In the genomic region with DNA sequence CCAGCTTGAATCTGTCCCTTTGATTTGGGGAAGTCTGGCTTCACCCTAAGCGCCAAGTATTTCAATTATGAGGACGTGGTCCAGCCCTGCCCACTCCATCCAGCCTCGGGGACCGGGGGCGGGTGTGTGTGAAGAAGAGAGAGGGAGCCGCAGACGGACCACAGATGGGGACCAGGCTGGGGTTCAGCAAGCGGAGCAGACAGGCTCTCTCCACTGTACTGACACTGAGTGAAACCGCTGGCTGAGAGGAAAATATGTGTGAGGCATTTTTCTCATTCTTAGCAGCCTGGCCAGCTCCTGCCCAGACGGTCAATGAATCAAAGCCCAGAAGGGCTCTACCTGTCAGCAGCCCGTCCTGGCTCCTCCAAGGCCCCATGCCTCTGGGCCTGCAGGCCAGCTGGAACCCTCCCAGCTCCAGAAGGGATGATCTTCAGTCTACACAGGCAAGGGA, we compare ENCODE assay signal across 10 mouse cellular contexts. TPM values are rescaled to one million over a fixed set of nuclear protein-coding genes. Genes with fewer than 3 reads are reported as not detected.
DNase-seq lines count a peak whose midpoint lies in the region; ATAC-seq and TF ChIP-seq lines count a peak whose summit lies in the region.
"Had no signal": no experiment of that assay in that cellular context is flagged by ENCODE, and none has a peak within 500 bp of the region (broad histone marks: within the 10 kb centered on the region; RNA-seq: fewer than 3 reads in every experiment).

No protein-coding gene starts in this region.

- DNase-seq in heart, adult 18-20 months, result peak; percentile 39 to 54
- DNase-seq in heart, adult 8-10 months (ENCODE audit: low spot score), result no peak
- DNase-seq in right cerebral cortex, postnatal 10 days (ENCODE audit: low spot score in 2 of 2), result no peak
- DNase-seq in spleen, adult 18-20 months, result no peak
- DNase-seq in embryo, embryonic 10.5 days (ENCODE audit: low spot score), result no peak

- ATAC-seq in heart, embryonic 12.5 days (ENCODE audit: insufficient number of reproducible peaks, low FRiP score), result no peak
- peak; percentile 85 for ATAC-seq in lung, embryonic 15.5 days (ENCODE audit: borderline replicate concordance, extremely low read depth, low FRiP score, low TSS enrichment)

- TF ChIP-seq CTCF in E14TG2a.4 (conservative IDR thresholded peaks at IDR 0.05; ENCODE audit: low read length), result no peak

- H3K4me3 ChIP-seq in E14TG2a.4 (replicated peaks; ENCODE audit: low read length), result peak overlapping the region; percentile 32
- H3K4me3 ChIP-seq in heart, embryonic 12.5 days, result no peak overlapping the region
- no peak overlapping the region for H3K4me3 ChIP-seq in lung, embryonic 15.5 days
- H3K4me3 ChIP-seq: heart, adult 2 months had no signal

- peaks cover 32% of the 10 kb centered on the region for H3K4me1 ChIP-seq in E14TG2a.4 (replicated peaks; ENCODE audit: low read depth, low read length)
- peaks cover 21% of the 10 kb centered on the region for H3K4me1 ChIP-seq in heart, embryonic 12.5 days (replicated peaks)
- H3K4me1 ChIP-seq in lung, embryonic 15.5 days, result peaks cover 24% of the 10 kb centered on the region

- no peaks in the 10 kb centered on the region for H3K9me3 ChIP-seq in E14TG2a.4 (ENCODE audit: low read length)
- H3K9me3 ChIP-seq in heart, embryonic 12.5 days (replicated peaks), result no peaks in the 10 kb centered on the region
- no peaks in the 10 kb centered on the region for H3K9me3 ChIP-seq in lung, embryonic 15.5 days

- H3K27ac ChIP-seq in heart, embryonic 12.5 days (ENCODE audit: poor library complexity, severe bottlenecking), result no peak overlapping the region
- peak overlapping the region; percentile 80 for H3K27ac ChIP-seq in lung, embryonic 15.5 days
- H3K27ac ChIP-seq: heart, adult 2 months had no signal

- peak overlapping the region; percentile 27 for H3K4me2 ChIP-seq in heart, embryonic 12.5 days
- H3K4me2 ChIP-seq in lung, embryonic 15.5 days, result no peak overlapping the region

- H3K36me3 ChIP-seq in E14TG2a.4 (ENCODE audit: insufficient read depth, low read length), result no peaks in the 10 kb centered on the region
- H3K36me3 ChIP-seq in heart, embryonic 12.5 days, result no peaks in the 10 kb centered on the region
- no peaks in the 10 kb centered on the region for H3K36me3 ChIP-seq in lung, embryonic 15.5 days

- H3K27me3 ChIP-seq in E14TG2a.4 (ENCODE audit: insufficient read depth, low read length), result peaks cover 18% of the 10 kb centered on the region
- peaks cover 16% of the 10 kb centered on the region; the same call in 1 of the 2 replicates for H3K27me3 ChIP-seq in heart, embryonic 12.5 days (replicated peaks)
- H3K27me3 ChIP-seq in lung, embryonic 15.5 days, result no peaks in the 10 kb centered on the region; the same call in 1 of the 2 replicates

- WGBS in heart, embryonic 12.5 days, result 33% methylated on average over 11 of the region's 11 CpGs
- 32% methylated on average over 11 of the region's 11 CpGs for whole genome bisulfite sequencing in lung, embryonic 15.5 days

- no peak overlapping the region for H3K9ac ChIP-seq in heart, embryonic 12.5 days
- no peak overlapping the region for H3K9ac ChIP-seq in lung, embryonic 15.5 days

RNA-seq across cellular contexts. Expression of a gene that starts 19.1 kb away (rescaled TPM):
- total RNA-seq in heart, adult 18-20 months (2021), result under 1 TPM; 0.10 TPM
- 1 to 10 TPM in 1 of 4 experiments, under 1 TPM in 3; 0.19 to 1.3 (median 0.38) TPM for total RNA-seq in heart, adult 8-10 months (2022)
- 0.24 and 0.63 TPM in 2 replicates for polyA plus RNA-seq in heart, embryonic 12.5 days (2016; fragmentation: Nextera tagmentation; extraction: Ambion mirVana)
- 0.19 and 0.32 TPM in 2 replicates for polyA plus RNA-seq in lung, embryonic 15.5 days (2015; fragmentation: Nextera tagmentation; extraction: Ambion mirVana)

RNA-seq across cellular contexts. Expression of a gene that starts 40.2 kb away (rescaled TPM):
- under 1 TPM in 1 of 2 experiments, not detected in 1; 0.15 TPM for total RNA-seq in heart, adult 18-20 months (2021)
- 1 to 10 TPM in 1 of 4 experiments, not detected in 3; 1.6 TPM for total RNA-seq in heart, adult 8-10 months (2022)
- not detected in 2 replicates for polyA plus RNA-seq in heart, embryonic 12.5 days (2016; fragmentation: Nextera tagmentation; extraction: Ambion mirVana)
- polyA plus RNA-seq in lung, embryonic 15.5 days (2015; fragmentation: Nextera tagmentation; extraction: Ambion mirVana), result 0.09 and 0.22 TPM in 2 replicates
- polyA plus RNA-seq: limb, embryonic 11.5 days had no signal

RNA-seq across cellular contexts. Expression of a gene that starts 58.4 kb away (rescaled TPM):
- 1 to 10 TPM; 5.7 to 5.9 TPM for total RNA-seq in heart, adult 18-20 months (2021)
- total RNA-seq in heart, adult 8-10 months (2022), result 1 to 10 TPM; 3.5 to 6.9 (median 4.8) TPM
- polyA plus RNA-seq in heart, embryonic 12.5 days (2016; fragmentation: Nextera tagmentation; extraction: Ambion mirVana), result 3.4 and 3.8 TPM in 2 replicates
- 4.0 and 6.3 TPM in 2 replicates for polyA plus RNA-seq in lung, embryonic 15.5 days (2015; fragmentation: Nextera tagmentation; extraction: Ambion mirVana)

Comparison
In these comparisons a context has a peak if more than half of its experiments do, and no peak if none do; other contexts are left out.
1. DNase-seq: peak in heart, adult 18-20 months (2 of 2); none in heart, adult 8-10 months (single experiment), right cerebral cortex, postnatal 10 days (0 of 2), spleen, adult 18-20 months (0 of 2) and embryo, embryonic 10.5 days (single experiment).